Mouse (Mus musculus): ENCODE measurements around the gene Kcnj4.

DNA sequence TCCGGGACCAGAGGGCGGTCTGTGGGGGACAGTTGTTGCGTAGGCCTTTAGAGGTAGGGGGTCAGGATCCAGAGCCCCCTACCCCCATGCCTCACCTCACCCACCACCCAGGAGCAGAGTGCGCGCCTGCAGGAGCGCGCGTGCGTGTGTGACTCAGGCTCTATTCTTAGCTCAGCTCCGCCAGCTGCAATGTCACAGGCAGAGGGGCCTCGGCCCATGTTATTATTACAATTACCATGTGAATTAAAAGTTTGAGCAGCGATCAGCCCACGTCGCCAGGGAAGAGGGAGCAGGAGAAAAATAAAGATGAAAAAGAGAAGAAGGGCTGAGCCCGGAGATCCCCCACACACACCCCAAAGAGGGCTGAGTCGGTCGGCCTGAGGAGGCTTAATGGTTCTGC is 4.9 kb downstream of the Kcnj4 start:
- TF ChIP-seq POLR2A (IDR thresholded peaks at IDR 0.05; ENCODE audit: low read depth, low read length) (no peak), CTCF (IDR thresholded peaks at IDR 0.05; ENCODE audit: borderline replicate concordance, insufficient read depth, low read length) (no peak)

Data from embryonic fibroblast, embryonic 13.5 days (primary cell).